In genomic region chr6:36094075-36094474, GRCm38 (mm10) we compare ENCODE assay signal across 25 mouse cellular contexts.
"Had no signal": no experiment of that assay in that cellular context is flagged by ENCODE, and none has a peak within 500 bp of the region (broad histone marks: within the 10 kb centered on the region; RNA-seq: fewer than 3 reads in every experiment).

No protein-coding gene starts in this region.

- DNase-seq: cerebellum, adult 9-10 months; cerebellum, adult 9-11 months; cerebellum, postnatal 10 days; cerebellum, postnatal 14 days; cerebellum, postnatal 25 days; cerebellum, postnatal 36 days; embryo, embryonic 11 days; forebrain, postnatal 0 days; gastrocnemius, adult 2 months; gastrocnemius, postnatal 10 days; gastrocnemius, postnatal 14 days; gastrocnemius, postnatal 25 days; gastrocnemius, postnatal 36 days; heart, adult 11 months; heart, adult 18-20 months; heart, adult 2 months had no signal

- H3K9ac ChIP-seq: embryonic facial prominence, embryonic 12.5 days; embryonic facial prominence, embryonic 13.5 days; embryonic facial prominence, embryonic 15.5 days; forebrain, embryonic 12.5 days; forebrain, embryonic 13.5 days; forebrain, embryonic 15.5 days; forebrain, postnatal 0 days had no signal

- H3K4me1 ChIP-seq: embryonic facial prominence, embryonic 10.5 days; embryonic facial prominence, embryonic 12.5 days; embryonic facial prominence, embryonic 13.5 days; embryonic facial prominence, embryonic 15.5 days; forebrain, embryonic 15.5 days had no signal

- H3K36me3 ChIP-seq: embryonic facial prominence, embryonic 10.5 days; embryonic facial prominence, embryonic 12.5 days; embryonic facial prominence, embryonic 13.5 days; embryonic facial prominence, embryonic 15.5 days; forebrain, embryonic 10.5 days; forebrain, embryonic 12.5 days; forebrain, embryonic 15.5 days had no signal

- H3K27me3 ChIP-seq: embryonic facial prominence, embryonic 12.5 days; embryonic facial prominence, embryonic 13.5 days; embryonic facial prominence, embryonic 15.5 days; forebrain, embryonic 12.5 days; forebrain, embryonic 13.5 days; forebrain, embryonic 15.5 days had no signal

- H3K27ac ChIP-seq: embryonic facial prominence, embryonic 10.5 days; embryonic facial prominence, embryonic 12.5 days; embryonic facial prominence, embryonic 13.5 days; embryonic facial prominence, embryonic 15.5 days; forebrain, embryonic 10.5 days; forebrain, embryonic 12.5 days; forebrain, embryonic 13.5 days; forebrain, embryonic 15.5 days; gastrocnemius, adult 2 months; heart, adult 2 months had no signal

- H3K9me3 ChIP-seq: embryonic facial prominence, embryonic 10.5 days; embryonic facial prominence, embryonic 12.5 days; embryonic facial prominence, embryonic 13.5 days; embryonic facial prominence, embryonic 15.5 days; forebrain, embryonic 10.5 days; forebrain, embryonic 12.5 days; forebrain, embryonic 13.5 days; forebrain, embryonic 15.5 days had no signal

- H3K4me2 ChIP-seq: embryonic facial prominence, embryonic 12.5 days; embryonic facial prominence, embryonic 13.5 days; embryonic facial prominence, embryonic 15.5 days; forebrain, embryonic 12.5 days; forebrain, embryonic 13.5 days; forebrain, embryonic 15.5 days had no signal

- H3K4me3 ChIP-seq: embryonic facial prominence, embryonic 10.5 days; embryonic facial prominence, embryonic 12.5 days; embryonic facial prominence, embryonic 13.5 days; embryonic facial prominence, embryonic 15.5 days; erythroblast, embryonic 14.5 days; forebrain, embryonic 10.5 days; forebrain, embryonic 12.5 days; forebrain, embryonic 13.5 days; forebrain, embryonic 15.5 days; gastrocnemius, adult 2 months; heart, adult 2 months had no signal
